Mouse (Mus musculus): Measurements from ENCODE around the gene Btbd18. TPM values are rescaled to one million over a fixed set of nuclear protein-coding genes. Genes with fewer than 3 reads are reported as not detected.

The Btbd18 gene
- 0.25 and 0.31 TPM in 2 replicates for polyA plus RNA-seq (2016; fragmentation: Nextera tagmentation; extraction: Ambion mirVana)

DNA sequence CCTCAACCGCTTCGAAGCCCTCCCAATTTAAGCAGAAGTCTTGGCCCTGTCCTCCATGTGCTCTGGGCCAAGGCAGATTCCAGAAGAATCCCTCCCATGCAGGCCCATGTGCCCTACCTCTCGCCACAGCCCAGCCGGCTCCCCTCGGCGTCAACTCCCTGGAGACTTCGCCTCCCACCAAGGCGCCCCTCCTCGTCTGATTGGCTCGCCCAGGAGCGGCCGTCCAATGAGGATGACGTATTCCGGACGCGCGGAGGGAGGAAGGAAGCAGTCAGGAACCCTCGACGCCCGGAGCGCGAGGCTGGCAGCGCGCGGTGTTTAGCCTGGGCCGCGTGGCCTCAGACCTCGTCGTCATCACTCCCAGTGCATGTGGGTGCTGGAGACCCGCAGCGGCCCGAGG lies at the start of gene Btbd18:
Gene Btbd18, plus strand, starts transcription at position 274 of the 400 bp plus-strand sequence.
- H3K4me3 ChIP-seq = no peak within 1 kb of the TSS
- no peaks in the 10 kb centered on the region for H3K36me3 ChIP-seq
- H3K4me1 ChIP-seq (replicated peaks) = no peaks in the 10 kb centered on the region
- no peak within 1 kb of the TSS for H3K27ac ChIP-seq
- DNase-seq (ENCODE audit: low spot score) = no peak
- H3K27me3 ChIP-seq (ENCODE audit: insufficient read depth, poor library complexity, severe bottlenecking) = no peaks in the 10 kb centered on the region
- 91% methylated on average over 32 of the region's 32 CpGs for WGBS
- 0 out of 2 replicates have a peak, but pooled peaks cover 4% of the 10 kb centered on the region for H3K9me3 ChIP-seq

DNA sequence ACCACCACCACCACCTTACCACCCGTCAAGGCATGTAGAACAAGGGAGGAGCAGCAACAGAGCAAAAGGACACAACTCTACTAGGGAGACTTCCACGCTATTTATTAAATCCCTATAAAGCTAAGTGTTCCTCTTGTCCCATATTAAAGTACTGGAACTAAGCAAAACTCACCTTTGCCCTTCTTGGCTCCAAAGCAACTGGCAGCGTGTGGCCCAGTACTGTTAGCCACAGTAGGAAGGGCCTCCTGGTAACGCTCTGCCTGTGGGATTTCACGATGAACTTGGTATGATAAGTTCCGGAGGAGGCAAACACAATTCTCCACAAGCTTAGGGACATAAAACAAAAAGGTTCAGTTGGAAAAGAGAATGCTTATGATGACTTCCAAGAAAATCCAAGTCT lies 46.1 kb upstream of the Btbd18 start:
- Histone ChIP-seq H3K9me3 (no peaks in the 10 kb centered on the region), H3K27me3 (ENCODE audit: insufficient read depth, poor library complexity, severe bottlenecking) (no peaks in the 10 kb centered on the region), H3K4me3 (no peak overlapping the region), H3K36me3 (peaks cover 100% of the 10 kb centered on the region), H3K4me1 (replicated peaks) (no peaks in the 10 kb centered on the region), H3K27ac (no peak overlapping the region)
- 95% methylated on average over 6 of the region's 6 CpGs for WGBS
- DNase-seq (ENCODE audit: low spot score) = no peak

DNA sequence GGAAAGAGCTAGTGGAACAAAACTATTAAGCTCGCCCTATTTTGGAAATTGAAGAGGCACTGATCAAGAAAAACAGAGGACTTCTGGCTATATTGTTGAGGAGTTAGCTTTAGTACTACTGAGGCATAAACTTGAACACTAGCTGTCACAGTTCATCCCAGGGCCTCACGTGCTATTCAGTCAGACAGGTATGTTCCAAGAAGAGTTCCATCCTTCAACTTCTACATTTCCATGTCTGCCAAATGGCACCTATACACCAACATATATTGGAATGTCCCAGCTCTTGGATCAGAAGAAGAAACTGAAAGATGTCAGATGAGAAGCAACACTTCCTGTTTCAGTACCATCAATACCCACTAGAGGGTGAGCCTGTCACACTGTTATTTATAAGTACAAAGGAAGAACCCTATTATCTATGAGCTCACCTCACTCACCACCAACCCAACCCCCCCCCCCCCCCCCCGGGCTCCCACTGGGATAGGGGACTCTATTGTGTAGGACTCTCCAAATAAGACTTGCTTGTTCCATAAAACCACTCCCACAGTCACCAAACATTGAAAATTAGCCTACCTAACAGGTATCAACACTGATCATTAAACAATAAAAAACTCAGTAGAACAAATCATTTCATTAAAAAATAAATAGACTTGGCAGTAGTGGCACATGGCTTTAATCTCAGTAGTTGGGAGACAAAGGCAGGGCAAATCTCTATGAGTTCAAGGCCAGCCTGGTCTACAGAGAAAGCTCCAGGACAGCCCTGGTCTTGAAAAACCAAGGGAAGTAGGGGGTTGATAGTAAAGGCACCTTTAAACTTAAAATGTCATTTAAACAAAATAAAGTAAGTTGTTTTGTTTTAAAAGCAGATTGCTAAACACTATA lies 41.0 kb upstream of the Btbd18 start:
- no peak overlapping the region for H3K4me3 ChIP-seq
- peaks cover 93% of the 10 kb centered on the region for H3K36me3 ChIP-seq
- 81% methylated on average over 3 of the region's 3 CpGs for WGBS
- H3K4me1 ChIP-seq (replicated peaks) = no peaks in the 10 kb centered on the region
- no peaks in the 10 kb centered on the region for H3K9me3 ChIP-seq
- H3K27me3 ChIP-seq (ENCODE audit: insufficient read depth, poor library complexity, severe bottlenecking) = no peaks in the 10 kb centered on the region
- peak; percentile 33 for DNase-seq (ENCODE audit: low spot score)
- H3K27ac ChIP-seq = no peak overlapping the region

DNA sequence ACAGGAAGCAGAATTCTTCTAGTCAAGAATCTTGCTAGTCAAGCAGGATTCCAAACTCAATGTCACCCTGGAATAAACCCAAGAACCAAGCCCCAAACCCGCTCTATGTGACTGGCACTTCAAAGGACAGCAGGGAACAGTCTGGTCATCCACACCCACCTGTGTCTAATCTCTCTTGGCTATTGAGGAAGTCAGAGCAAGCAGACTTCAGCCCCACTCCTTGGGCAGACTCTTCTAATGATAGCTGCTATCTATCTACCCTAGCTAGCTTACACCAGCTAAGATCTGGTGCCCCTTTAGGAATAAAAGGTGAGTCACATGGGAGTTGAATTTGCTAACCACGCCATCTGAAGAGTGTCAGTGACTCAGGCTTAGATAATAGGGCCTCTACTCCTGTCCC lies 40.0 kb upstream of the Btbd18 start:
- no peaks in the 10 kb centered on the region for H3K27me3 ChIP-seq (ENCODE audit: insufficient read depth, poor library complexity, severe bottlenecking)
- H3K4me1 ChIP-seq (replicated peaks) = no peaks in the 10 kb centered on the region
- WGBS = 86% methylated on average over 2 of the region's 2 CpGs
- H3K27ac ChIP-seq = no peak overlapping the region
- no peak overlapping the region for H3K4me3 ChIP-seq
- no peak for DNase-seq (ENCODE audit: low spot score)
- H3K9me3 ChIP-seq = no peaks in the 10 kb centered on the region
- H3K36me3 ChIP-seq = peaks cover 86% of the 10 kb centered on the region

DNA sequence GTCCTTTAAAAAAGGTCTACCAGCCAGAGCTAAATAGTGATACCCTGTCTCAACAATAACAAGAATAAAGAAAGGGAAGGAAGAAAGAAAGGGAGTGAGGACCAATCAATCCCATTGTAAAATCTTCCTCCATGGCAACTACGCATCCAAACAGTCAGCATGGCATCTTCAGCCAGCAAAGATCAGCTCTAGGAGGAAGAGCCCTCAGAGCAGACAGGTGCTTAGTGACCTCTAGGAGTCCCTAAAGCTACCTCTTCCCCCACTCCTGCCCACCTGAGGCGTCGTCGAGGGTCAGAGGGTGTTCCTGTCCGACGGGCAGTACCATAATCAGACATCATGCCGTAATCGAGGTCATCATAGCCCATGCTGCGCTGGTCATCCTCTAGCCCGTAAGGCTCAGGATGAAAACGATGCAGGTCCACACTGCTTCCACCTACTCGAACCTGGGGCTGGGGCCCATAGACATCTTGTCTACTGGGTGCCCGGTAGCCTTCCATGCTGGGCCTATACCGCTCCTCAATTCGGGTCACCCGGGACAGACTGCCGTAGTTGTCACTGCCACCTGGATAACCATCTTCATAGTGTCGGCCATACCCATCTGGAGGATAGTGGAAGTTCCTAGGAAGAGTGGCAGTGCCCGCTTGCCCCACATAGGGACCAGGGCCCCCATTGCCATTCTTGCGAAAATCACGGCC lies 39.1 kb upstream of the Btbd18 start:
- H3K9me3 ChIP-seq = no peaks in the 10 kb centered on the region
- no peak overlapping the region for H3K27ac ChIP-seq
- H3K4me1 ChIP-seq (replicated peaks) = no peaks in the 10 kb centered on the region
- no peak for DNase-seq (ENCODE audit: low spot score)
- H3K4me3 ChIP-seq = no peak overlapping the region
- WGBS = 95% methylated on average over 21 of the region's 21 CpGs
- H3K36me3 ChIP-seq = peaks cover 84% of the 10 kb centered on the region
- no peaks in the 10 kb centered on the region for H3K27me3 ChIP-seq (ENCODE audit: insufficient read depth, poor library complexity, severe bottlenecking)

DNA sequence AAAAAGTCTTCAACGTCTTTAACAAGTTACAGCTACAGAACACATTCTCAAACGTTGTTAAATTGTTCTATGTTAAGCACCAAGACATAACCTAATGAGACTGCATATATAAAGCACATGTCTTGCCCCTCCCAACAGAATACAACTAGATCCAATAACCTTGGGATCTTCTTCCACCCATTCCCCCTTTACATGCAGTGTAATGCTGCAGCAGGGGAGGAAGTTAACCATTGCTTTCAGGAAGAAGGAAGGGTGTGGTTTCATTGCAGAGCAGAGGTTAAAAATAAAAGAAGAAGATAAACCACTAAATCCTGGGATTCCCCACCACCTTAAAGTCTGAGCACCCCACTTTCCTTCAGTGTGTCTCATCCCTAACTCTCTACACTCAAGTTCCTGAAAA lies 36.2 kb upstream of the Btbd18 start:
- DNase-seq (ENCODE audit: low spot score) = no peak
- Histone ChIP-seq H3K4me1 (replicated peaks) (peaks cover 14% of the 10 kb centered on the region), H3K27me3 (ENCODE audit: insufficient read depth, poor library complexity, severe bottlenecking) (no peaks in the 10 kb centered on the region), H3K27ac (no peak overlapping the region), H3K36me3 (peaks cover 63% of the 10 kb centered on the region), H3K9me3 (no peaks in the 10 kb centered on the region), H3K4me3 (no peak overlapping the region)
- WGBS = 83% methylated on average over 2 of the region's 2 CpGs

DNA sequence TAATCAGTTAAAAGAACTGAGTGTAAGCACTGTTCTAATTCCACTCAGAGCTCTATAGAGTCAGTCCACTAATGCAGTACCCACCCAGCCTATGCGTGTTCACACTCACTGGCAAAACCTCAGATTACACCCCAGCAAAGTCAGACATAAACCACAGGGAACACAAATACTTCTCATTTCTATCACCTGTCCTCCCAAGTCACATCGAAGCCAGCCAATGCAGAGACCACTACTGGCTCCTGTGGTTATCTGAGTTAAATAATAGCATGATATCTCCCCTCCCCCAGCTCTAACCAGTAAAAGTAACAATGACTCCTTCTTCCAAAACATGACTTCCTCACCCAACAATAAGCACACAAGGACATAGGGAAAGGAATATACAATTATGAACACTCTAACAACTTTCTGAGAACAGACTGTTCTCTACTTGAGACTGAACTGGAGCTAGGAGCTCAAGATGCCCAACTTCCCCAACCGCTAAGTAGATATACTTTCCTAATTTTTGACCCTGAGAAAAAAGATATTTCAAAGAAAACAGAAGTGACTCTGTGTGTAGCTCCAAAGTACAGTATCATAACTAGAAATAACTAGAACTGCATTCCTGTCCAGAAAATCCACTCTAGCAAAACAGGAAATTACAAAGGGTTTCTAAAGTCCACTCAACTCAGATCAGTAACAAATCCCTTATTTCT lies 35.3 kb upstream of the Btbd18 start:
- H3K4me3 ChIP-seq = no peak overlapping the region
- peaks cover 16% of the 10 kb centered on the region for H3K4me1 ChIP-seq (replicated peaks)
- H3K9me3 ChIP-seq = no peaks in the 10 kb centered on the region
- 92% methylated on average over 3 of the region's 3 CpGs for WGBS
- H3K27ac ChIP-seq = no peak overlapping the region
- H3K36me3 ChIP-seq = peaks cover 59% of the 10 kb centered on the region
- H3K27me3 ChIP-seq (ENCODE audit: insufficient read depth, poor library complexity, severe bottlenecking) = no peaks in the 10 kb centered on the region
- no peak for DNase-seq (ENCODE audit: low spot score)

DNA sequence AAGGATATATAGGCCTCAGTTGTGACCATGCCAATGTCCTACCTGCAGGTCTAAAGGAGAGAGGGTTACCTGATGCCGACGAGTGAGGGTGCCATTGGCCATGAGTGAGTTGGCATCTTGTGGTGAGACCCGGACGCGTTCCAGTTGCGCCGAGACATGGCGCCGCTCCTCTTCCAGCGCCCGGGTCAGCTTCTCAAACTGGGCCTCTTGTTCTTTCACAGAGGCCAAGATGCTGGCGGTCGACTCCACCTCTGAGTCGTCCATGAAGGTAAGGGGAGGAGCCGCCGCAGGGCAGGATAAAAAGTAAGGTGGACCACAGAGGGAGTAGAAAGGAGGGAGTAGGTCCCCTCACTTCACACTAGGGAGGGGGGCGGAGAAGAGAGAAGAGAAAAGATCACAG lies 34.7 kb upstream of the Btbd18 start:
- H3K36me3 ChIP-seq = peaks cover 52% of the 10 kb centered on the region
- 93% methylated on average over 17 of the region's 17 CpGs for WGBS
- no peaks in the 10 kb centered on the region for H3K27me3 ChIP-seq (ENCODE audit: insufficient read depth, poor library complexity, severe bottlenecking)
- no peak overlapping the region for H3K27ac ChIP-seq
- no peak for DNase-seq (ENCODE audit: low spot score)
- H3K9me3 ChIP-seq = no peaks in the 10 kb centered on the region
- no peak overlapping the region for H3K4me3 ChIP-seq
- peaks cover 16% of the 10 kb centered on the region for H3K4me1 ChIP-seq (replicated peaks)

DNA sequence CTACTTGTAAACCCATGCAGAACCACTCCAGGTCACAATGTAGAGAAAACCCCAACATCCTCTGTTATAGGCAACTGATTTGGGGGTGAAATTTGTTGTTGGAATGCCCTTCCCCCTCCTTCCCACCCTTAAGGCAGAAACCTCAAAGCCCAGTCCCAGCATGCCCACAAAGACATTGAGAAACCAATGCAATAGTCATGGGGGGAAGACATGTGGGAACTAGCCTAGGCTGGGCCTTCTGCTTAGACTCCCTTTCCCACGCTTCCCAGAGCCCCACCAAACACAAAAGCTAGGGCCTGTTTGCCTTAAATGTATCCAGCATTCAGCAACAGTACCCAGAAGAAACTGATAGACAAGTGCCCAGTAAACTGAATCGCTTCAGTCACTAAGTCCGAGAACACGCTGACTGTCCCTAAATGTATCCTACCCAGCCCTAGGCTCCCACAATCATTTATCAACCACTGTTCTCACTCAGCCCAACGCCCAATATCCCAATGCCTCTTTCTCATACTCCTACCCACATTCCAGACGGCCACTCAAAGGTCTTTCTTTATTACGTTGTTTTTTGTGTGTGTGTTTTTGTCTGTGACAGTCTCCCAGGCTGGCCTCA lies 32.4 kb upstream of the Btbd18 start:
- no peaks in the 10 kb centered on the region for H3K27me3 ChIP-seq (ENCODE audit: insufficient read depth, poor library complexity, severe bottlenecking)
- no peak overlapping the region for H3K4me3 ChIP-seq
- H3K36me3 ChIP-seq = peaks cover 30% of the 10 kb centered on the region
- WGBS = 77% methylated on average over 7 of the region's 7 CpGs
- no peak for DNase-seq (ENCODE audit: low spot score)
- H3K4me1 ChIP-seq (replicated peaks) = peaks cover 16% of the 10 kb centered on the region
- no peak overlapping the region for H3K27ac ChIP-seq
- H3K9me3 ChIP-seq = no peaks in the 10 kb centered on the region

DNA sequence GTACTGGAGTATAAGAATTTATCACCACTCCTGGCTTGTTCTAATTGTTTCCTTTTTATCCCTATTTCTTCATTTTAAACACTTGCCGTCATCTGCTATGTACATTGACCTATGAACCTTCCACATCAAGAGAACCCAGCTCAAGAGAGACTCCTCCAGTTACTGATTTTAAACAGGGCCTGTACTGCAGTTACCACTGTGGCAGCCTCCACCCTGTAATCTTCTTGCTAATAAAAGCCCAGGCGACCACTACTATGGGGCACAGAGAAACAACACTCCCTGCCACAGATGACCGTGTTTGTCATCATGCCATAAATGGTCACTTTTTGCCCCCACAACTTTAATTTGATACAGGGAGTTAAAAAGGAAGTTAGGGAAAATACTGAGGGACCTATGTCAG lies 31.8 kb upstream of the Btbd18 start:
- WGBS = 72% methylated on average over 3 of the region's 3 CpGs
- Histone ChIP-seq H3K36me3 (peaks cover 28% of the 10 kb centered on the region), H3K9me3 (no peaks in the 10 kb centered on the region), H3K27me3 (ENCODE audit: insufficient read depth, poor library complexity, severe bottlenecking) (no peaks in the 10 kb centered on the region), H3K4me3 (no peak overlapping the region), H3K27ac (no peak overlapping the region), H3K4me1 (replicated peaks) (peaks cover 16% of the 10 kb centered on the region)
- no peak for DNase-seq (ENCODE audit: low spot score)

DNA sequence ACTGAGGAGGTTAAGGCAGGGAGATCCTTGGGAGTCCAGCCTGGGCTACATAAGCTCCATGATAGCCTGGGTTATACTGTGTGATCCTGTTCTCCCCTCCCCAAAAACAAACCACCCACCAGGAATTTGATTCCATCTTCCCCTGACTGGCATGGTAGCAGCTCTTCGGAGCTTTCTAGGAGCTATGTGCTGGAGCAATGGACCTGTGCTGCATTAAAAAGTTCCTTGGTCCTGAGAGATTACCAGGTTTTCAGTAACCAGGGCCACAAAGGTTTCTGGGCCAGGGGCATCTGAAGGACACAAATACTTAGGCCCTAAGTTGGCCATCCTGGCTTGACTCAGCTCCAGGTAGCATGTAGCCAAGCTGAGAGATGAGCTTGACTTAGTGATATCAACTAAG lies 26.9 kb upstream of the Btbd18 start:
- 88% methylated on average over 1 of the region's 1 CpGs for WGBS
- peaks cover 50% of the 10 kb centered on the region for H3K4me1 ChIP-seq (replicated peaks)
- no peak overlapping the region for H3K4me3 ChIP-seq

DNA sequence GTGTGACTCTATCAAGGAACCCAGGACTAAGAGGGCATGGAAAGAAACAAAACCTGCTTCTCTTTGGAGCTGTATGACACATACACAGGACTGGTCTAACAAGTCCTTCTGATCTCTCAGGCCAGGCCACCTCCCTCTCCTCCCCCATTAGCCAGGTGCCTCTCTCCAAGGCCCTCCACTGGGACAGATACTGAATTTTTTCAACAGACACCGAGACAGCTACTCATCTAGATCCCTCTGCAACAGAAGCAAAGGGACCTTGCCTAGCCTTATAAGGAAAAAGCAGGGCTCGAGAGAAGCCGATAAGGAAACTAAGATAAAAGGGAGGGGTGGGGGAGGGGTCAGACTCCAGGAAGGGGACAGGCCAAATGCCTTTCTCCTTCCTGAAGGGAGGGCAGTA lies 25.9 kb upstream of the Btbd18 start:
- Histone ChIP-seq H3K36me3 (peaks cover 3% of the 10 kb centered on the region; the same call in 1 of the 2 replicates), H3K27ac (peak overlapping the region; percentile 69), H3K4me3 (no peak overlapping the region), H3K4me1 (replicated peaks) (peaks cover 51% of the 10 kb centered on the region), H3K27me3 (ENCODE audit: insufficient read depth, poor library complexity, severe bottlenecking) (no peaks in the 10 kb centered on the region), H3K9me3 (no peaks in the 10 kb centered on the region)
- WGBS = 4% methylated on average over 3 of the region's 3 CpGs
- DNase-seq (ENCODE audit: low spot score) = peak; percentile 6

More for the DNA sequence above, 26.9 kb upstream of the Btbd18 start:
- no peak for DNase-seq (ENCODE audit: low spot score)
- H3K36me3 ChIP-seq = peaks cover 3% of the 10 kb centered on the region; the same call in 1 of the 2 replicates
- H3K27ac ChIP-seq = no peak overlapping the region
- H3K27me3 ChIP-seq (ENCODE audit: insufficient read depth, poor library complexity, severe bottlenecking) = no peaks in the 10 kb centered on the region
- H3K9me3 ChIP-seq = no peaks in the 10 kb centered on the region

Measured in hindbrain, embryonic 10.5 days (tissue).